ENCODE assay signal across 21 mouse cellular contexts in the genomic region with DNA sequence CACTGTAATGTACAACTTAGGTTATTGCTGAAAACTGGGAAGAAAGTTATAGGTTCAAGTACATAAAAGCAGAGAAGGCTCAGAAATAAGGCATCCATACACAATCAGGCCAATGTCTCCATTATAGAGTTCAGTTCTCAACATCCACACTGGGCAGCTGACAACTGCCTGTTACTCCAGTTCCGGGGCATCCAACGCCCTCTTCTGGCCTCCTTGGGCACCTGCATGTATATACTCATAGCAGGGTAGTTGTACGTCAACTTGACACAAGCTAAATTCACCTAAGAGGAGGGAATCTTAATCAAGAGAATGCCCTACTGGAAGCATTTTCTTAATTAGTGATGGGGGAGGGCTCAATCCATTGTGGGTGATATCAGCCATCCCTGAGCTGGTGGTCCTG. TPM values are rescaled to one million over a fixed set of nuclear protein-coding genes. Genes with fewer than 3 reads are reported as not detected.
DNase-seq lines count a peak whose midpoint lies in the region; ATAC-seq and TF ChIP-seq lines count a peak whose summit lies in the region.
"Had no signal": no experiment of that assay in that cellular context is flagged by ENCODE, and none has a peak within 500 bp of the region (broad histone marks: within the 10 kb centered on the region; RNA-seq: fewer than 3 reads in every experiment).

No protein-coding gene starts in this region.

- no peak for DNase-seq in heart, adult 2 months
- DNase-seq in heart, postnatal 10 days: no peak
- peak; percentile 67 for DNase-seq in midbrain, embryonic 11.5 days (ENCODE audit: low spot score, missing footprints)
- no peak for DNase-seq in brain, embryonic 14.5 days (ENCODE audit: low read depth)
- DNase-seq in natural killer cell, adult 2 months (ENCODE audit: low spot score in 2 of 2): no peak
- no peak for DNase-seq in spleen, postnatal 36 days (ENCODE audit: low spot score in 2 of 2)
- DNase-seq: cerebellum, adult 2 months; heart, postnatal 14 days; kidney, adult 11 months; kidney, postnatal 10 days; lung, postnatal 14 days; retina, postnatal 1 day; right cerebral cortex, postnatal 4 days; thymus, postnatal 36 days had no signal

- H3K36me3 ChIP-seq in heart, adult 2 months (ENCODE audit: control insufficient read depth, insufficient read depth, low read length): no peaks in the 10 kb centered on the region
- H3K36me3 ChIP-seq in midbrain, embryonic 11.5 days (ENCODE audit: control insufficient read depth, insufficient read depth, low read length): no peaks in the 10 kb centered on the region
- no peaks in the 10 kb centered on the region for H3K36me3 ChIP-seq in midbrain, embryonic 16.5 days (ENCODE audit: control insufficient read depth, insufficient read depth, low read length)
- H3K36me3 ChIP-seq: embryonic facial prominence, embryonic 12.5 days; limb, embryonic 13.5 days; liver, embryonic 15.5 days had no signal

- no peak overlapping the region for H3K4me3 ChIP-seq in heart, adult 2 months
- no peak overlapping the region for H3K4me3 ChIP-seq in midbrain, embryonic 11.5 days (ENCODE audit: low read depth, low read length)
- H3K4me3 ChIP-seq in midbrain, embryonic 16.5 days (ENCODE audit: low read depth, low read length): no peak overlapping the region
- H3K4me3 ChIP-seq: embryonic facial prominence, embryonic 12.5 days; limb, embryonic 13.5 days; liver, embryonic 15.5 days had no signal

- no peaks in the 10 kb centered on the region for H3K9me3 ChIP-seq in midbrain, embryonic 11.5 days (ENCODE audit: control insufficient read depth, low read length)
- no peaks in the 10 kb centered on the region for H3K9me3 ChIP-seq in midbrain, embryonic 16.5 days (replicated peaks; ENCODE audit: control insufficient read depth, low read length, poor library complexity, severe bottlenecking)
- H3K9me3 ChIP-seq: embryonic facial prominence, embryonic 12.5 days; limb, embryonic 13.5 days; liver, embryonic 15.5 days had no signal

- intact Hi-C loops in heart, adult 2 months (cut with DNase I): no loop called here
- intact Hi-C loops in heart, postnatal 10 days (cut with DNase I): no loop called here

- no peaks in the 10 kb centered on the region for H3K27me3 ChIP-seq in heart, adult 2 months (ENCODE audit: control insufficient read depth, insufficient read depth, low read length)
- H3K27me3 ChIP-seq in midbrain, embryonic 11.5 days (ENCODE audit: control insufficient read depth, insufficient read depth, low read length): no peaks in the 10 kb centered on the region
- no peaks in the 10 kb centered on the region for H3K27me3 ChIP-seq in midbrain, embryonic 16.5 days (ENCODE audit: control insufficient read depth, insufficient read depth, low read depth, low read length)
- H3K27me3 ChIP-seq: embryonic facial prominence, embryonic 12.5 days; limb, embryonic 13.5 days; liver, embryonic 15.5 days had no signal

- 0 out of 2 replicates have a peak, but pooled peaks have one; percentile 3 for TF ChIP-seq CTCF in heart, adult 2 months (IDR thresholded peaks at IDR 0.05)
- peak; percentile 9; the same call in 1 of the 2 replicates for TF ChIP-seq CTCF in brain, embryonic 14.5 days (IDR thresholded peaks at IDR 0.05; ENCODE audit: borderline replicate concordance, extremely low read depth, insufficient read depth, insufficient read length)

- TF ChIP-seq POLR2A in heart, adult 2 months (IDR thresholded peaks at IDR 0.05; ENCODE audit: insufficient read depth, low read depth, low read length): no peak
- no peak for TF ChIP-seq POLR2A in brain, embryonic 14.5 days (IDR thresholded peaks at IDR 0.05; ENCODE audit: borderline replicate concordance, extremely low read depth, insufficient read depth, insufficient read length, poor library complexity, severe bottlenecking)

- no peaks in the 10 kb centered on the region for H3K79me2 ChIP-seq in heart, adult 2 months (replicated peaks; ENCODE audit: control insufficient read depth, insufficient read depth, low read length)

- H3K27ac ChIP-seq in heart, adult 2 months: no peak overlapping the region
- no peak overlapping the region for H3K27ac ChIP-seq in midbrain, embryonic 11.5 days (ENCODE audit: low read depth, low read length)
- H3K27ac ChIP-seq in midbrain, embryonic 16.5 days (ENCODE audit: low read length): no peak overlapping the region
- H3K27ac ChIP-seq: embryonic facial prominence, embryonic 12.5 days; hindbrain, embryonic 14.5 days; limb, embryonic 13.5 days; liver, embryonic 15.5 days had no signal

- H3K4me1 ChIP-seq in heart, adult 2 months (ENCODE audit: control insufficient read depth, insufficient read depth, low read length): no peaks in the 10 kb centered on the region
- H3K4me1 ChIP-seq in midbrain, embryonic 11.5 days (ENCODE audit: control insufficient read depth, insufficient read depth, low read length): peaks cover 2% of the 10 kb centered on the region; the same call in 1 of the 2 replicates
- H3K4me1 ChIP-seq in midbrain, embryonic 16.5 days (ENCODE audit: control insufficient read depth, insufficient read depth, low read length): no peaks in the 10 kb centered on the region
- H3K4me1 ChIP-seq: embryonic facial prominence, embryonic 12.5 days; limb, embryonic 13.5 days; liver, embryonic 15.5 days had no signal

- WGBS in heart, adult 2 months: 71% methylated on average over 3 of the region's 3 CpGs
- WGBS in midbrain, embryonic 11.5 days: 78% methylated on average over 3 of the region's 3 CpGs
- WGBS in midbrain, embryonic 16.5 days: 78% methylated on average over 3 of the region's 3 CpGs

- ATAC-seq in midbrain, embryonic 11.5 days (ENCODE audit: low FRiP score): no peak
- ATAC-seq in midbrain, embryonic 16.5 days: no peak
- ATAC-seq: forebrain, embryonic 16.5 days had no signal

- no peak for TF ChIP-seq EP300 in heart, adult 2 months (IDR thresholded peaks at IDR 0.05; ENCODE audit: insufficient read depth, low read depth, low read length)

- H3K9ac ChIP-seq in heart, adult 2 months (ENCODE audit: low read depth, low read length): no peak overlapping the region
- H3K9ac ChIP-seq in midbrain, embryonic 11.5 days (ENCODE audit: low read length): no peak overlapping the region
- H3K9ac ChIP-seq in midbrain, embryonic 16.5 days (ENCODE audit: low read depth, low read length): no peak overlapping the region
- H3K9ac ChIP-seq: embryonic facial prominence, embryonic 12.5 days; hindbrain, embryonic 14.5 days; limb, embryonic 13.5 days; liver, embryonic 15.5 days had no signal

- no peak overlapping the region for H3K4me2 ChIP-seq in midbrain, embryonic 11.5 days
- H3K4me2 ChIP-seq in midbrain, embryonic 16.5 days (ENCODE audit: low read length): no peak overlapping the region
- H3K4me2 ChIP-seq: embryonic facial prominence, embryonic 12.5 days; heart, embryonic 11.5 days; hindbrain, embryonic 14.5 days; limb, embryonic 13.5 days; liver, embryonic 15.5 days had no signal

RNA-seq across cellular contexts. Expression of gene Thumpd3, which starts 13.9 kb away (rescaled TPM):
- total RNA-seq in heart, adult 2 months (2021): 10 to 100 TPM; 17.5 to 19.9 TPM
- 5.0 and 13.1 TPM in 2 replicates for polyA plus RNA-seq in heart, adult 2 months (2012; rRNA removed)
- 10 to 100 TPM; 20.3 to 21.8 TPM for total RNA-seq in heart, postnatal 10 days (2021)
- polyA plus RNA-seq in midbrain, embryonic 11.5 days (2014; fragmentation: Nextera tagmentation; extraction: Ambion mirVana): 57.1 and 59.5 TPM in 2 replicates
- 51.4 and 55.6 TPM in 2 replicates for polyA plus RNA-seq in midbrain, embryonic 16.5 days (2015; fragmentation: Nextera tagmentation; extraction: Ambion mirVana)
- 28.5 and 29.4 TPM in 2 replicates for polyA plus RNA-seq in brain, embryonic 14.5 days (2012; rRNA removed)

RNA-seq across cellular contexts. Expression of gene Setd5, which starts 45.0 kb away (rescaled TPM):
- 10 to 100 TPM; 31.1 to 33.5 TPM for total RNA-seq in heart, adult 2 months (2021)
- polyA plus RNA-seq in heart, adult 2 months (2012; rRNA removed): 14.6 and 21.3 TPM in 2 replicates
- 10 to 100 TPM; 70.3 to 74.2 TPM for total RNA-seq in heart, postnatal 10 days (2021)
- 75.0 and 75.5 TPM in 2 replicates for polyA plus RNA-seq in midbrain, embryonic 11.5 days (2014; fragmentation: Nextera tagmentation; extraction: Ambion mirVana)
- polyA plus RNA-seq in midbrain, embryonic 16.5 days (2015; fragmentation: Nextera tagmentation; extraction: Ambion mirVana): 45.4 and 46.5 TPM in 2 replicates
- polyA plus RNA-seq in brain, embryonic 14.5 days (2012; rRNA removed): 55.2 and 77.4 TPM in 2 replicates
